Mouse (Mus musculus) CH12.LX (cell line): ENCODE results near the gene Irf2. TPM values are rescaled to one million over a fixed set of nuclear protein-coding genes. Genes with fewer than 3 reads are reported as not detected.

Experiments
- DNase-seq: peaks from one replicate; pipeline ENCODE4 v3.0.0-alpha.2; 2013; ENCODE audit errors: extremely low read depth
- H3K27ac ChIP-seq: 2 replicates; pipeline ENCODE4 v1.5.1; 2012; ENCODE audit warnings: low read depth, mild to moderate bottlenecking, control low read depth, moderate library complexity; ENCODE audit not compliant: insufficient read depth
- H3K27me3 ChIP-seq: replicated peaks from 2 replicates; pipeline ENCODE3; 2012; ENCODE audit warnings: inconsistent platforms
- H3K36me3 ChIP-seq, 2 experiments: replicated peaks in 1 of 2; 2 replicates each; pipeline versions ENCODE3 to v1.6.1; 2012; ENCODE audit warnings: inconsistent platforms in 1 of 2, low read length in 1 of 2, mild to moderate bottlenecking in 1 of 2, mixed read lengths in 1 of 2, moderate library complexity in 1 of 2; ENCODE audit not compliant: control insufficient read depth in 1 of 2, insufficient read depth in 1 of 2
- H3K4me1 ChIP-seq, 2 experiments: 2 replicates each; pipeline ENCODE4 v1.6.1; 2012; ENCODE audit warnings: inconsistent platforms in 1 of 2, moderate library complexity in 1 of 2; ENCODE audit not compliant: insufficient read depth in 2 of 2, control insufficient read depth in 1 of 2
- H3K4me2 ChIP-seq: 2 replicates; pipeline ENCODE4 v1.6.1; 2012; ENCODE audit warnings: low read depth, mild to moderate bottlenecking, control low read depth; ENCODE audit not compliant: poor library complexity, insufficient read depth, severe bottlenecking
- H3K4me3 ChIP-seq, 3 experiments: fragments of 150-350 bp in 1 of 3; sonication (generic) in 1 of 3; replicated peaks in 1 of 3; 2 replicates each; pipeline versions ENCODE3 to v1.5.1; 2011 to 2012; ENCODE audit warnings: low read depth in 2 of 3, low read length in 2 of 3, mild to moderate bottlenecking in 2 of 3, moderate library complexity in 2 of 3, control low read depth in 1 of 3, improper control_type of control experiment in 1 of 3, inconsistent platforms in 1 of 3, mixed read lengths in 1 of 3; ENCODE audit not compliant: poor library complexity in 1 of 3
- H3K79me2 ChIP-seq: replicated peaks from 2 replicates; pipeline ENCODE4 v1.6.1; 2012; ENCODE audit warnings: mild to moderate bottlenecking, moderate library complexity; ENCODE audit not compliant: control insufficient read depth, poor library complexity, insufficient read depth, severe bottlenecking; ENCODE audit errors: extremely low read depth
- H3K9ac ChIP-seq: 2 replicates; pipeline ENCODE4 v1.6.1; 2012; ENCODE audit warnings: low read depth, mild to moderate bottlenecking, control low read depth, moderate library complexity; ENCODE audit not compliant: insufficient read depth
- H3K9me3 ChIP-seq: replicated peaks from 2 replicates; pipeline ENCODE3; 2012; ENCODE audit warnings: low read length, inconsistent platforms, mixed read lengths
- BHLHE40 ChIP-seq: IDR thresholded peaks from 2 replicates; pipeline ENCODE4 v1.6.1; 2011; ENCODE audit warnings: mild to moderate bottlenecking, low read depth, low read length, improper control_type of control experiment
- CHD1 ChIP-seq: IDR thresholded peaks from 2 replicates; pipeline ENCODE4 v1.6.1; 2012; ENCODE audit warnings: low read depth, low read length, improper control_type of control experiment, inconsistent platforms
- CHD2 ChIP-seq: IDR thresholded peaks from 2 replicates; pipeline ENCODE4 v1.6.1; 2011; ENCODE audit warnings: low read length, improper control_type of control experiment
- CTCF ChIP-seq, 2 experiments: IDR thresholded peaks in 1 of 2; conservative IDR thresholded peaks in 1 of 2; 2 replicates each; pipeline ENCODE4 v1.5.1; 2011 to 2012; ENCODE audit warnings: low read depth in 2 of 2, low read length in 2 of 2, improper control_type of control experiment in 1 of 2, inconsistent platforms in 1 of 2, mild to moderate bottlenecking in 1 of 2, moderate library complexity in 1 of 2
- E2F4 ChIP-seq: IDR thresholded peaks from 2 replicates; pipeline ENCODE4 v1.6.1; 2011; ENCODE audit warnings: low read depth, low read length, improper control_type of control experiment; ENCODE audit not compliant: insufficient replicate concordance
- ELF1 ChIP-seq: IDR thresholded peaks from 2 replicates; pipeline ENCODE4 v1.6.1; 2014; ENCODE audit warnings: low read depth, mild to moderate bottlenecking, inconsistent platforms, low read length, improper control_type of control experiment
- EP300 ChIP-seq: IDR thresholded peaks from 2 replicates; pipeline ENCODE4 v1.6.1; 2011; ENCODE audit warnings: low read length, improper control_type of control experiment
- ETS1 ChIP-seq: conservative IDR thresholded peaks from 2 replicates; pipeline ENCODE4 v1.6.1; 2012; ENCODE audit warnings: low read depth, mild to moderate bottlenecking, inconsistent platforms, low read length, improper control_type of control experiment, moderate library complexity
- GABPA ChIP-seq: IDR thresholded peaks from 2 replicates; pipeline ENCODE4 v1.6.1; 2012; ENCODE audit warnings: low read depth, low read length, improper control_type of control experiment, inconsistent platforms; ENCODE audit not compliant: insufficient replicate concordance
- HCFC1 ChIP-seq: IDR thresholded peaks from 2 replicates; pipeline ENCODE4 v1.6.1; 2012; ENCODE audit warnings: low read depth, mild to moderate bottlenecking, inconsistent platforms, low read length, improper control_type of control experiment
- IRF4 ChIP-seq: IDR thresholded peaks from 2 replicates; pipeline ENCODE4 v1.6.1; 2014; ENCODE audit warnings: low read depth, mild to moderate bottlenecking, inconsistent platforms, low read length, improper control_type of control experiment
- JUN ChIP-seq: IDR thresholded peaks from 2 replicates; pipeline ENCODE4 v1.6.1; 2011; ENCODE audit warnings: low read depth, mild to moderate bottlenecking, low read length, improper control_type of control experiment, moderate library complexity; ENCODE audit not compliant: insufficient read depth
- JUND ChIP-seq: conservative IDR thresholded peaks from 2 replicates; pipeline ENCODE4 v1.6.1; 2011; ENCODE audit warnings: low read depth, low read length, improper control_type of control experiment
- KAT2A ChIP-seq: IDR thresholded peaks from 2 replicates; pipeline ENCODE4 v1.6.1; 2012; ENCODE audit warnings: low read length, improper control_type of control experiment, inconsistent platforms; ENCODE audit not compliant: insufficient replicate concordance
- MAFK ChIP-seq: IDR thresholded peaks from 2 replicates; pipeline ENCODE4 v1.6.1; 2011; ENCODE audit warnings: low read length, improper control_type of control experiment; ENCODE audit not compliant: insufficient replicate concordance
- MAX ChIP-seq: IDR thresholded peaks from 2 replicates; pipeline ENCODE4 v1.6.1; 2011; ENCODE audit warnings: low read length, improper control_type of control experiment
- MEF2A ChIP-seq: IDR thresholded peaks from 2 replicates; pipeline ENCODE4 v1.6.1; 2014; ENCODE audit warnings: low read depth, mild to moderate bottlenecking, inconsistent platforms, low read length, improper control_type of control experiment, borderline replicate concordance
- MXI1 ChIP-seq: IDR thresholded peaks from 2 replicates; pipeline ENCODE4 v1.6.1; 2011; ENCODE audit warnings: mild to moderate bottlenecking, low read depth, low read length, improper control_type of control experiment
- MYC ChIP-seq: IDR thresholded peaks from 2 replicates; pipeline ENCODE4 v1.6.1; 2011; ENCODE audit warnings: low read depth, mild to moderate bottlenecking, improper control_type of control experiment, low read length
- NELFE ChIP-seq: IDR thresholded peaks from 2 replicates; pipeline ENCODE4 v1.6.1; 2011; ENCODE audit warnings: low read depth, low read length, improper control_type of control experiment
- PAX5 ChIP-seq: IDR thresholded peaks from 2 replicates; pipeline ENCODE4 v1.6.1; 2012; ENCODE audit warnings: low read length, inconsistent platforms, mixed read lengths
- POLR2AphosphoS2 ChIP-seq: IDR thresholded peaks from 2 replicates; pipeline ENCODE4 v1.6.1; 2011; ENCODE audit warnings: low read depth, low read length, improper control_type of control experiment
- RAD21 ChIP-seq: IDR thresholded peaks from 2 replicates; pipeline ENCODE4 v1.6.1; 2011; ENCODE audit warnings: low read depth, mild to moderate bottlenecking, low read length, improper control_type of control experiment, moderate library complexity
- RCOR1 ChIP-seq: conservative IDR thresholded peaks from 2 replicates; pipeline ENCODE4 v1.6.1; 2012; ENCODE audit warnings: low read depth, mild to moderate bottlenecking, inconsistent platforms, low read length, improper control_type of control experiment
- SIN3A ChIP-seq: IDR thresholded peaks from 2 replicates; pipeline ENCODE4 v1.6.1; 2012; ENCODE audit warnings: low read length, improper control_type of control experiment, inconsistent platforms
- SMC3 ChIP-seq: IDR thresholded peaks from 2 replicates; pipeline ENCODE4 v1.6.1; 2011; ENCODE audit warnings: low read depth, low read length, improper control_type of control experiment
- TBP ChIP-seq: conservative IDR thresholded peaks from 2 replicates; pipeline ENCODE4 v1.6.1; 2011; ENCODE audit warnings: low read depth, low read length, improper control_type of control experiment
- TCF12 ChIP-seq: IDR thresholded peaks from 2 replicates; pipeline ENCODE4 v1.6.1; 2014; ENCODE audit warnings: low read depth, mild to moderate bottlenecking, inconsistent platforms, low read length, improper control_type of control experiment
- USF1 ChIP-seq: IDR thresholded peaks from 2 replicates; pipeline ENCODE4 v1.6.1; 2014; ENCODE audit warnings: low read depth, mild to moderate bottlenecking, inconsistent platforms, low read length, improper control_type of control experiment
- USF2 ChIP-seq: conservative IDR thresholded peaks from 2 replicates; pipeline ENCODE4 v1.6.1; 2011; ENCODE audit warnings: low read depth, low read length, improper control_type of control experiment
- ZKSCAN1 ChIP-seq: IDR thresholded peaks from 2 replicates; pipeline ENCODE4 v1.6.1; 2012; ENCODE audit warnings: low read depth, inconsistent platforms, low read length, improper control_type of control experiment, borderline replicate concordance
- ZMIZ1 ChIP-seq: IDR thresholded peaks from 2 replicates; pipeline ENCODE4 v1.6.1; 2012; ENCODE audit warnings: low read depth, mild to moderate bottlenecking, inconsistent platforms, low read length, improper control_type of control experiment
- ZNF384 ChIP-seq: IDR thresholded peaks from 2 replicates; pipeline ENCODE4 v1.6.1; 2012; ENCODE audit warnings: low read depth, low read length, improper control_type of control experiment, inconsistent platforms
- dilution Hi-C: fragments of 300-500 bp; cut with MboI; formaldehyde crosslinking; loops from 2 replicates; pipeline ENCODE4 v1.14.3; 2020; ENCODE audit warnings: low sequenced_read_pairs; ENCODE audit not compliant: extremely low pct_unique_long_range_greater_than_20kb, extremely low pct_ligation_motif_present
- in situ Hi-C: fragments of 300-500 bp; cut with MboI; formaldehyde crosslinking; loops from 3 replicates; pipeline ENCODE4 v1.14.3; 2019; ENCODE audit warnings: low sequenced_read_pairs, low pct_ligation_motif_present, low pct_unique_long_range_greater_than_20kb, mixed read lengths
- polyA plus RNA-seq: library from polyadenylated mRNA; unstranded; fragments of >175 nt; gene quantifications from 2 replicates; pipeline ENCODE4 v1.2.1, GENCODE M21; 2012; ENCODE audit warnings: low read depth; ENCODE audit not compliant: insufficient read length
- total RNA-seq, 2 experiments: library from RNA; depleted of rRNA; stranded (reverse); fragments of 300-350 nt in 1 of 2; fragments of >200 nt in 1 of 2; gene quantifications; 2 replicates each; pipeline ENCODE4 v1.2.3; 2012 to 2014

Gene Irf2
- total and polyA plus RNA-seq, 3 experiments, result 7.1 to 37.4 (median 10.2) TPM

GRCm38 (mm10) chr8:46711496-46711895 lies 28.0 kb upstream of the Irf2 start:
- Histone ChIP-seq H3K9me3 (no peaks in the 10 kb centered on the region), H3K36me3 (no peaks in the 10 kb centered on the region), H3K9ac (no peak overlapping the region), H3K4me3 (no peak overlapping the region), H3K4me2 (no peak overlapping the region), H3K79me2 (no peaks in the 10 kb centered on the region), H3K27me3 (peaks cover 10% of the 10 kb centered on the region), H3K4me1 (peaks cover 16 to 70% of the 10 kb centered on the region in 2 experiments), H3K27ac (no peak overlapping the region)
- no peak for DNase-seq
- dilution Hi-C loops (no loop called here), in situ Hi-C loops (no loop called here)
- no peak for TF ChIP-seq MYC
- no peak for TF ChIP-seq MXI1
- no peak for TF ChIP-seq USF1

GRCm38 (mm10) chr8:46713178-46713577 lies 26.4 kb upstream of the Irf2 start:
- Histone ChIP-seq H3K36me3 (no peaks in the 10 kb centered on the region), H3K79me2 (no peaks in the 10 kb centered on the region), H3K27me3 (peaks cover 8% of the 10 kb centered on the region), H3K4me3 (no peak overlapping the region), H3K4me1 (peaks cover 16 to 58% of the 10 kb centered on the region in 2 experiments), H3K9me3 (no peaks in the 10 kb centered on the region), H3K9ac (peak overlapping the region; percentile 37; the same call in 1 of the 2 replicates), H3K27ac (peak overlapping the region; percentile 20; the same call in 1 of the 2 replicates), H3K4me2 (peak overlapping the region; percentile 87)
- in situ Hi-C loops (no loop called here), dilution Hi-C loops (no loop called here)
- peak; percentile 82 for DNase-seq
- peak; percentile 91 for TF ChIP-seq ETS1
- no peak for TF ChIP-seq GABPA
- TF ChIP-seq KAT2A, result 0 out of 2 replicates have a peak, but pooled peaks have one; percentile 59
- TF ChIP-seq JUND, result no peak
- no peak; the same call in none of the 2 replicates for TF ChIP-seq RAD21
- TF ChIP-seq IRF4, result peak; percentile 70
- TF ChIP-seq ZNF384, result peak; percentile 26; the same call in 1 of the 2 replicates
- TF ChIP-seq CHD1, result no peak
- TF ChIP-seq ELF1, result no peak
- peak; percentile 96 for TF ChIP-seq BHLHE40
- TF ChIP-seq ZMIZ1, result no peak
- peak; percentile 88; the same call in 1 of the 2 replicates for TF ChIP-seq RCOR1
- peak; percentile 79 for TF ChIP-seq MEF2A
- TF ChIP-seq ZKSCAN1, result no peak
- TF ChIP-seq POLR2AphosphoS2, result no peak
- no peak for TF ChIP-seq NELFE
- peak; percentile 71; the same call in 1 of the 2 replicates for TF ChIP-seq SIN3A
- no peak for TF ChIP-seq CTCF (conservative IDR thresholded peaks at IDR 0.05 in 1 of 2, IDR thresholded peaks at IDR 0.05 in 1 of 2; ENCODE audit: low read depth in 2 of 2, low read length in 2 of 2)
- TF ChIP-seq MYC, result peak; percentile 96; the same call in 1 of the 2 replicates
- peak; percentile 97 for TF ChIP-seq MAX
- TF ChIP-seq EP300, result peak; percentile 92
- TF ChIP-seq JUN, result peak; percentile 33
- TF ChIP-seq HCFC1, result no peak
- peak; percentile 93 for TF ChIP-seq MXI1
- TF ChIP-seq CHD2, result peak; percentile 68; the same call in 1 of the 2 replicates
- TF ChIP-seq USF2, result 0 out of 2 replicates have a peak, but pooled peaks have one; percentile 22
- TF ChIP-seq PAX5, result no peak
- no peak for TF ChIP-seq E2F4
- peak; percentile 33 for TF ChIP-seq USF1
- TF ChIP-seq SMC3, result no peak
- TF ChIP-seq TBP, result no peak
- peak; percentile 67; the same call in 1 of the 2 replicates for TF ChIP-seq MAFK
- peak; percentile 99 for TF ChIP-seq TCF12
